Mouse (Mus musculus) CH12.LX (cell line): ENCODE measurements around the gene Fan1. TPM values are rescaled to one million over a fixed set of nuclear protein-coding genes. Genes with fewer than 3 reads are reported as not detected.

ENCODE experiments used
- DNase-seq: peaks from one replicate; pipeline ENCODE4 v3.0.0-alpha.2; 2013; ENCODE audit errors: extremely low read depth
- H3K27ac ChIP-seq: 2 replicates; pipeline ENCODE4 v1.5.1; 2012; ENCODE audit warnings: low read depth, mild to moderate bottlenecking, control low read depth, moderate library complexity; ENCODE audit not compliant: insufficient read depth
- H3K27me3 ChIP-seq: replicated peaks from 2 replicates; pipeline ENCODE3; 2012; ENCODE audit warnings: inconsistent platforms
- H3K36me3 ChIP-seq, 2 experiments: replicated peaks in 1 of 2; 2 replicates each; pipeline versions ENCODE3 to v1.6.1; 2012; ENCODE audit warnings: inconsistent platforms in 1 of 2, low read length in 1 of 2, mild to moderate bottlenecking in 1 of 2, mixed read lengths in 1 of 2, moderate library complexity in 1 of 2; ENCODE audit not compliant: control insufficient read depth in 1 of 2, insufficient read depth in 1 of 2
- H3K4me1 ChIP-seq, 2 experiments: 2 replicates each; pipeline ENCODE4 v1.6.1; 2012; ENCODE audit warnings: inconsistent platforms in 1 of 2, moderate library complexity in 1 of 2; ENCODE audit not compliant: insufficient read depth in 2 of 2, control insufficient read depth in 1 of 2
- H3K4me2 ChIP-seq: 2 replicates; pipeline ENCODE4 v1.6.1; 2012; ENCODE audit warnings: low read depth, mild to moderate bottlenecking, control low read depth; ENCODE audit not compliant: poor library complexity, insufficient read depth, severe bottlenecking
- H3K4me3 ChIP-seq, 3 experiments: fragments of 150-350 bp in 1 of 3; sonication (generic) in 1 of 3; replicated peaks in 1 of 3; 2 replicates each; pipeline versions ENCODE3 to v1.5.1; 2011 to 2012; ENCODE audit warnings: low read depth in 2 of 3, low read length in 2 of 3, mild to moderate bottlenecking in 2 of 3, moderate library complexity in 2 of 3, control low read depth in 1 of 3, improper control_type of control experiment in 1 of 3, inconsistent platforms in 1 of 3, mixed read lengths in 1 of 3; ENCODE audit not compliant: poor library complexity in 1 of 3
- H3K79me2 ChIP-seq: replicated peaks from 2 replicates; pipeline ENCODE4 v1.6.1; 2012; ENCODE audit warnings: mild to moderate bottlenecking, moderate library complexity; ENCODE audit not compliant: control insufficient read depth, poor library complexity, insufficient read depth, severe bottlenecking; ENCODE audit errors: extremely low read depth
- H3K9ac ChIP-seq: 2 replicates; pipeline ENCODE4 v1.6.1; 2012; ENCODE audit warnings: low read depth, mild to moderate bottlenecking, control low read depth, moderate library complexity; ENCODE audit not compliant: insufficient read depth
- H3K9me3 ChIP-seq: replicated peaks from 2 replicates; pipeline ENCODE3; 2012; ENCODE audit warnings: low read length, inconsistent platforms, mixed read lengths
- BHLHE40 ChIP-seq: IDR thresholded peaks from 2 replicates; pipeline ENCODE4 v1.6.1; 2011; ENCODE audit warnings: mild to moderate bottlenecking, low read depth, low read length, improper control_type of control experiment
- GABPA ChIP-seq: IDR thresholded peaks from 2 replicates; pipeline ENCODE4 v1.6.1; 2012; ENCODE audit warnings: low read depth, low read length, improper control_type of control experiment, inconsistent platforms; ENCODE audit not compliant: insufficient replicate concordance
- HCFC1 ChIP-seq: IDR thresholded peaks from 2 replicates; pipeline ENCODE4 v1.6.1; 2012; ENCODE audit warnings: low read depth, mild to moderate bottlenecking, inconsistent platforms, low read length, improper control_type of control experiment
- IRF4 ChIP-seq: IDR thresholded peaks from 2 replicates; pipeline ENCODE4 v1.6.1; 2014; ENCODE audit warnings: low read depth, mild to moderate bottlenecking, inconsistent platforms, low read length, improper control_type of control experiment
- JUND ChIP-seq: conservative IDR thresholded peaks from 2 replicates; pipeline ENCODE4 v1.6.1; 2011; ENCODE audit warnings: low read depth, low read length, improper control_type of control experiment
- MAX ChIP-seq: IDR thresholded peaks from 2 replicates; pipeline ENCODE4 v1.6.1; 2011; ENCODE audit warnings: low read length, improper control_type of control experiment
- MXI1 ChIP-seq: IDR thresholded peaks from 2 replicates; pipeline ENCODE4 v1.6.1; 2011; ENCODE audit warnings: mild to moderate bottlenecking, low read depth, low read length, improper control_type of control experiment
- MYC ChIP-seq: IDR thresholded peaks from 2 replicates; pipeline ENCODE4 v1.6.1; 2011; ENCODE audit warnings: low read depth, mild to moderate bottlenecking, improper control_type of control experiment, low read length
- NELFE ChIP-seq: IDR thresholded peaks from 2 replicates; pipeline ENCODE4 v1.6.1; 2011; ENCODE audit warnings: low read depth, low read length, improper control_type of control experiment
- PAX5 ChIP-seq: IDR thresholded peaks from 2 replicates; pipeline ENCODE4 v1.6.1; 2012; ENCODE audit warnings: low read length, inconsistent platforms, mixed read lengths
- POLR2AphosphoS2 ChIP-seq: IDR thresholded peaks from 2 replicates; pipeline ENCODE4 v1.6.1; 2011; ENCODE audit warnings: low read depth, low read length, improper control_type of control experiment
- RAD21 ChIP-seq: IDR thresholded peaks from 2 replicates; pipeline ENCODE4 v1.6.1; 2011; ENCODE audit warnings: low read depth, mild to moderate bottlenecking, low read length, improper control_type of control experiment, moderate library complexity
- USF1 ChIP-seq: IDR thresholded peaks from 2 replicates; pipeline ENCODE4 v1.6.1; 2014; ENCODE audit warnings: low read depth, mild to moderate bottlenecking, inconsistent platforms, low read length, improper control_type of control experiment
- USF2 ChIP-seq: conservative IDR thresholded peaks from 2 replicates; pipeline ENCODE4 v1.6.1; 2011; ENCODE audit warnings: low read depth, low read length, improper control_type of control experiment
- ZC3H11A ChIP-seq: IDR thresholded peaks from 2 replicates; pipeline ENCODE4 v1.6.1; 2012; ENCODE audit warnings: low read depth, mild to moderate bottlenecking, inconsistent platforms, low read length, improper control_type of control experiment
- ZKSCAN1 ChIP-seq: IDR thresholded peaks from 2 replicates; pipeline ENCODE4 v1.6.1; 2012; ENCODE audit warnings: low read depth, inconsistent platforms, low read length, improper control_type of control experiment, borderline replicate concordance
- dilution Hi-C: fragments of 300-500 bp; cut with MboI; formaldehyde crosslinking; loops from 2 replicates; pipeline ENCODE4 v1.14.3; 2020; ENCODE audit warnings: low sequenced_read_pairs; ENCODE audit not compliant: extremely low pct_unique_long_range_greater_than_20kb, extremely low pct_ligation_motif_present
- in situ Hi-C: fragments of 300-500 bp; cut with MboI; formaldehyde crosslinking; loops from 3 replicates; pipeline ENCODE4 v1.14.3; 2019; ENCODE audit warnings: low sequenced_read_pairs, low pct_ligation_motif_present, low pct_unique_long_range_greater_than_20kb, mixed read lengths
- polyA plus RNA-seq: library from polyadenylated mRNA; unstranded; fragments of >175 nt; gene quantifications from 2 replicates; pipeline ENCODE4 v1.2.1, GENCODE M21; 2012; ENCODE audit warnings: low read depth; ENCODE audit not compliant: insufficient read length
- total RNA-seq, 2 experiments: library from RNA; depleted of rRNA; stranded (reverse); fragments of 300-350 nt in 1 of 2; fragments of >200 nt in 1 of 2; gene quantifications; 2 replicates each; pipeline ENCODE4 v1.2.3; 2012 to 2014

Fan1 gene
- total and polyA plus RNA-seq, 3 experiments: 2.6 to 4.6 (median 3.6) TPM

DNA sequence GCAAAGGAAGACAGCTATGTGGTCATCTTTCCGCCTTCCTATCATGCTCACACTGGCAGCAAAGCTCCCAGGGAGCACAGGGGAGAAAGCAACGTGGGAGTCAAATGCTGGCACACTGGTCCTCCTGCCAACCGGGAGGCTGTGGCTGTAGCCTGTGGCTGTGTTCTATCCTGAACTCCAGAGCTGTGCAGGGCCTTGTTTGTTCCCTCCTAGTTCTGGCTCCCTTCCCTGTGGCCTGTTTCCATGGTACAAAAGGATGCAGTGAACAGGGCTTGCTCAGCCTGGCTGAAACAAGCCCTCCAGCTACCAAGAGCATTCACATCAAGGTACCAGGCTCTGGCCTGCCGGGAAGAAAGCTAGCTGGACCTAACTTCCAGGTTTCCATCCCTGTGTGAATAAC lies 22.8 kb downstream of the Fan1 start:
- TF ChIP-seq RAD21 (no peak), MXI1 (no peak), ZKSCAN1 (no peak), PAX5 (no peak), JUND (no peak), BHLHE40 (no peak), IRF4 (no peak), NELFE (no peak), MAX (no peak), USF1 (no peak), GABPA (no peak), POLR2AphosphoS2 (no peak), MYC (no peak), HCFC1 (no peak)

DNA sequence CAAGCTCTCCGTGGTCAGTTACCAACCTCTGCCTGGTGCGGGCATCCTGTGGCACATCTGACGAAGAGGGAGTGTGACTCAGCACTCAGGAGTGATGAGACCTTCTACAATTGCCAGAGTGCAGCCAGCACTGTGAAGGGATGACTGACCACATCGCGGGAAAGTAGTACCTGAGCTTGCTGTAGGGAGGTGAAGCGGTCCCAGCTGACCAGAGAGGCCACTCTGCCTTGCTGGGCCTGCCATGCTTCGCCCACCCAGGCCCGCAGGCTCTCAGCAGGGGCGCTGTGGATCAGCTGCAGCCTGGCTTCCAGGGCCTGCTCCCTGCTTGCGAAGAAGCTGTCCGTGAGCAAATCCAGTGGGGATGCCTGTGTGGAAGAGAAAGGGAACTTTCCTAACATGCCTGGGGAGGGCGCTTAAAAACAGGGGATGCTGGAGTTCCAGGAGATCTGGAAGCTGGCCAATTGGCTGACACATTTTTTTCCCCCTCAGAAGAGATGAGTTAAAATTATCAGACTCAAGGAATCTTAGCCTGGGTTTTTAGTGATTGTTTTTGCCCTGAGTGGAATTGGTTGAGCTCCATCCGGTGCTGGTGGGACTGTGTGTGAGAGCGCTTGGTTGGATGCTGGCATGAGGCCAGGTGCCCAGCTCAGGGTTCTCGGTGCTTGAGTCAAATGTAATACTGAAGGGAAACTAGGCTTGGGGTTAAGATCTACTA lies 24.6 kb downstream of the Fan1 start:
- dilution Hi-C loops (no loop called here), in situ Hi-C loops (no loop called here)
- H3K27ac ChIP-seq: no peak overlapping the region
- peaks cover 0 to under 1% of the 10 kb centered on the region in 2 experiments; a peak in 1 of 4 replicates for H3K4me1 ChIP-seq
- H3K79me2 ChIP-seq: no peaks in the 10 kb centered on the region
- no peak for TF ChIP-seq GABPA
- no peak for TF ChIP-seq ZC3H11A
- TF ChIP-seq USF2: no peak
- no peak for DNase-seq
- H3K9me3 ChIP-seq: no peaks in the 10 kb centered on the region
- H3K4me2 ChIP-seq: no peak overlapping the region
- no peak overlapping the region for H3K4me3 ChIP-seq
- no peak overlapping the region for H3K9ac ChIP-seq
- peaks cover 39 to 83% of the 10 kb centered on the region in 2 experiments for H3K36me3 ChIP-seq
- H3K27me3 ChIP-seq: no peaks in the 10 kb centered on the region

More for the DNA sequence above, 22.8 kb downstream of the Fan1 start:
- peaks cover 36 to 76% of the 10 kb centered on the region in 2 experiments for H3K36me3 ChIP-seq
- in situ Hi-C loops: no loop called here
- dilution Hi-C loops: no loop called here
- no peak overlapping the region for H3K4me3 ChIP-seq
- DNase-seq: no peak
- H3K79me2 ChIP-seq: no peaks in the 10 kb centered on the region
- no peaks in the 10 kb centered on the region for H3K9me3 ChIP-seq
- no peak overlapping the region for H3K4me2 ChIP-seq
- H3K9ac ChIP-seq: no peak overlapping the region
- no peaks in the 10 kb centered on the region for H3K4me1 ChIP-seq
- H3K27me3 ChIP-seq: no peaks in the 10 kb centered on the region
- H3K27ac ChIP-seq: no peak overlapping the region
